Mouse (Mus musculus) stomach, embryonic 15.5 days (tissue): ENCODE measurements around the gene Tox4. TPM values are rescaled to one million over a fixed set of nuclear protein-coding genes. Genes with fewer than 3 reads are reported as not detected.

Experiments used
- ATAC-seq: fragments of 200-750 bp; cut with Nextera tagmentation; 2 replicates; pipeline ENCODE4 v1.8.0; 2017; ENCODE audit warnings: low read depth, moderate number of reproducible peaks, moderate TSS enrichment; ENCODE audit not compliant: insufficient read depth, low FRiP score
- H3K27ac ChIP-seq: fragments of 300-500 bp; sonication (generic); 2 replicates; pipeline ENCODE4 v1.5.1; 2015; ENCODE audit warnings: mild to moderate bottlenecking, inconsistent platforms
- H3K27me3 ChIP-seq: fragments of 300-500 bp; sonication (generic); replicated peaks from 2 replicates; pipeline ENCODE4 v1.6.1; 2015; ENCODE audit warnings: inconsistent platforms
- H3K36me3 ChIP-seq: fragments of 300-500 bp; sonication (generic); 2 replicates; pipeline ENCODE4 v1.6.1; 2015; ENCODE audit warnings: inconsistent platforms
- H3K4me1 ChIP-seq: fragments of 300-500 bp; sonication (generic); 2 replicates; pipeline ENCODE4 v1.6.1; 2015; ENCODE audit warnings: inconsistent platforms
- H3K4me2 ChIP-seq: fragments of 300-500 bp; sonication (generic); 2 replicates; pipeline ENCODE4 v1.6.1; 2015; ENCODE audit warnings: mild to moderate bottlenecking, inconsistent platforms
- H3K4me3 ChIP-seq: fragments of 300-500 bp; sonication (generic); replicated peaks from 2 replicates; pipeline ENCODE4 v1.5.1; 2015; ENCODE audit warnings: inconsistent platforms
- H3K9ac ChIP-seq: fragments of 300-500 bp; sonication (generic); 2 replicates; pipeline ENCODE4 v1.6.1; 2015; ENCODE audit warnings: inconsistent platforms
- H3K9me3 ChIP-seq: fragments of 300-500 bp; sonication (generic); 2 replicates; pipeline ENCODE4 v1.6.1; 2016; ENCODE audit warnings: inconsistent platforms
- WGBS: fragments of 180-500 bp; shearing (Covaris S2); methylation state at CpG from one replicate; pipeline ENCODE4 v1.1.7; 2015; 5-methylcytosine and 5-hydroxymethylcytosine counted together
- polyA plus RNA-seq: library from polyadenylated mRNA; unstranded; fragments of >200 nt; fragmentation: Nextera tagmentation; extraction: Ambion mirVana; gene quantifications from 2 replicates; pipeline ENCODE4 v1.2.1, GENCODE M21; 2015

Tox4 gene
- polyA plus RNA-seq, 1 experiment from 2014 or later: 35.5 TPM

DNA sequence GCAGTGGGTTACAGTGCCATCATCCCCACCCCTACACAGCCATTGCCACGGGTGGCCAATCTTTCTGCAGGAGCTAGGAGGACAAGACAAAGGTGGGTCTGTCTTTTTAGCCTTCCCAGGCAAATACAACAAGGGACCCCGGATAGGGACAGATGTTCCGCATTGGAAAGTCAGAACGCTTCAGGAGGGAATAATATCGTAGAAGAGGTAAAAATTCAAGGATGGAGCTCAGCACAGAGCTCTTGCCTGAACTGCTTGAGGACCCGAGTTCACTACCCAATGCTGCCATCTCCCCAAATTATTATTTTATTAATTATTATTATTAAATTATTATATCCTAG, 60.5 kb downstream of the Tox4 start:
- no peak overlapping the region for H3K4me2 ChIP-seq
- WGBS: 74% methylated on average over 6 of the region's 6 CpGs

More for the DNA sequence above, 60.5 kb downstream of the Tox4 start:
- Histone ChIP-seq H3K9me3 (no peaks in the 10 kb centered on the region), H3K27me3 (no peaks in the 10 kb centered on the region; the same call in 1 of the 2 replicates), H3K4me1 (no peaks in the 10 kb centered on the region), H3K4me3 (no peak overlapping the region), H3K9ac (no peak overlapping the region), H3K36me3 (no peaks in the 10 kb centered on the region), H3K27ac (no peak overlapping the region)
- ATAC-seq: no peak

Other genes with a start within 250 kb of the Tox4 start
- gene Olfr221, start 236.7 kb upstream of the Tox4 start, polyA plus RNA-seq: not detected in 2 replicates
- 570 and 597 TPM in 2 replicates for gene Hnrnpc, start 175.1 kb upstream of the Tox4 start, polyA plus RNA-seq
- gene Rpgrip1, start 168.4 kb upstream of the Tox4 start, polyA plus RNA-seq: 56.4 and 59.0 TPM in 2 replicates
- 54.6 and 58.7 TPM in 2 replicates for gene Supt16, start 81.7 kb upstream of the Tox4 start, polyA plus RNA-seq
- 28.7 and 30.6 TPM in 2 replicates for gene Chd8, start 21.4 kb upstream of the Tox4 start, polyA plus RNA-seq
- 17.3 and 17.4 TPM in 2 replicates for gene Rab2b, start 399 bp downstream of the Tox4 start, polyA plus RNA-seq
- gene Mettl3, start 26.0 kb downstream of the Tox4 start, polyA plus RNA-seq: 44.3 and 45.0 TPM in 2 replicates
- 10.1 and 10.8 TPM in 2 replicates for gene Sall2, start 49.6 kb downstream of the Tox4 start, polyA plus RNA-seq
- not detected in 2 replicates for gene Olfr1513, start 77.3 kb downstream of the Tox4 start, polyA plus RNA-seq
- not detected in 2 replicates for gene Olfr1512, start 100.0 kb downstream of the Tox4 start, polyA plus RNA-seq
- gene Olfr1511, start 118.2 kb downstream of the Tox4 start, polyA plus RNA-seq: not detected in 2 replicates
- not detected in 2 replicates for gene Olfr1510, start 135.2 kb downstream of the Tox4 start, polyA plus RNA-seq
- not detected in 2 replicates for gene Olfr1509, start 163.8 kb downstream of the Tox4 start, polyA plus RNA-seq
- gene Olfr1508, start 188.3 kb downstream of the Tox4 start, polyA plus RNA-seq: not detected in 2 replicates
- not detected in 2 replicates for gene Olfr1507, start 216.6 kb downstream of the Tox4 start, polyA plus RNA-seq